Mouse (Mus musculus) liver, embryonic 15.5 days (tissue): ENCODE measurements around the gene Afap1l2. TPM values are rescaled to one million over a fixed set of nuclear protein-coding genes. Genes with fewer than 3 reads are reported as not detected.

Experiments used
- ATAC-seq: fragments of 200-750 bp; cut with Nextera tagmentation; 2 replicates; pipeline ENCODE4 v1.8.0; 2017; ENCODE audit warnings: moderate number of reproducible peaks, mild to moderate bottlenecking, moderate library complexity; ENCODE audit not compliant: insufficient read depth
- H3K27ac ChIP-seq: fragments of 300-500 bp; sonication (generic); replicated peaks from 2 replicates; pipeline ENCODE4 v1.5.1; 2015; ENCODE audit warnings: mild to moderate bottlenecking, inconsistent platforms
- H3K27me3 ChIP-seq: fragments of 300-500 bp; sonication (generic); 2 replicates; pipeline ENCODE4 v1.6.1; 2015; ENCODE audit warnings: mild to moderate bottlenecking, inconsistent platforms
- H3K36me3 ChIP-seq: fragments of 300-500 bp; sonication (generic); replicated peaks from 2 replicates; pipeline ENCODE4 v1.6.1; 2015; ENCODE audit warnings: moderate library complexity, mild to moderate bottlenecking, inconsistent platforms
- H3K4me1 ChIP-seq: fragments of 300-500 bp; sonication (generic); replicated peaks from 2 replicates; pipeline ENCODE4 v1.6.1; 2015; ENCODE audit warnings: inconsistent platforms
- H3K4me2 ChIP-seq: fragments of 300-500 bp; sonication (generic); 2 replicates; pipeline ENCODE4 v1.6.1; 2015; ENCODE audit warnings: moderate library complexity, mild to moderate bottlenecking, inconsistent platforms
- H3K4me3 ChIP-seq: fragments of 300-500 bp; sonication (generic); replicated peaks from 2 replicates; pipeline ENCODE4 v1.5.1; 2015; ENCODE audit warnings: mild to moderate bottlenecking, inconsistent platforms
- H3K9ac ChIP-seq: fragments of 300-500 bp; sonication (generic); 2 replicates; pipeline ENCODE4 v1.6.1; 2015; ENCODE audit warnings: moderate library complexity, mild to moderate bottlenecking, inconsistent platforms
- H3K9me3 ChIP-seq: fragments of 300-500 bp; sonication (generic); replicated peaks from 2 replicates; pipeline ENCODE4 v1.6.1; 2016; ENCODE audit warnings: inconsistent platforms
- WGBS: fragments of 180-500 bp; shearing (Covaris S2); methylation state at CpG from one replicate; pipeline ENCODE4 v1.1.7; 2015; ENCODE audit warnings: mixed read lengths; ENCODE audit not compliant: insufficient replicate concordance; 5-methylcytosine and 5-hydroxymethylcytosine counted together
- polyA plus RNA-seq: library from polyadenylated mRNA; unstranded; fragments of >200 nt; fragmentation: Nextera tagmentation; extraction: Ambion mirVana; gene quantifications from 2 replicates; pipeline ENCODE4 v1.2.1, GENCODE M21; 2015

The Afap1l2 gene
- polyA plus RNA-seq, 1 experiment from 2014 or later: 1.0 TPM

GRCm38 (mm10) chr19:56877364-56877763 lies 130.7 kb downstream of the Afap1l2 start:
- ATAC-seq: no peak
- peaks cover 8% of the 10 kb centered on the region for H3K4me1 ChIP-seq
- H3K4me3 ChIP-seq: no peak overlapping the region
- H3K36me3 ChIP-seq: no peaks in the 10 kb centered on the region
- no peak overlapping the region for H3K9ac ChIP-seq
- peaks cover 93% of the 10 kb centered on the region for H3K27me3 ChIP-seq
- no peaks in the 10 kb centered on the region for H3K9me3 ChIP-seq
- 72% methylated on average over 6 of the region's 6 CpGs for WGBS
- no peak overlapping the region for H3K27ac ChIP-seq
- H3K4me2 ChIP-seq: no peak overlapping the region

GRCm38 (mm10) chr19:56874601-56875315 lies 133.3 kb downstream of the Afap1l2 start:
- Histone ChIP-seq H3K27ac (no peak overlapping the region), H3K4me2 (peak overlapping the region; percentile 56), H3K9ac (no peak overlapping the region), H3K9me3 (no peaks in the 10 kb centered on the region), H3K27me3 (peaks cover 96% of the 10 kb centered on the region), H3K36me3 (no peaks in the 10 kb centered on the region), H3K4me1 (peaks cover 8% of the 10 kb centered on the region), H3K4me3 (peak overlapping the region; percentile 23)
- no peak for ATAC-seq
- 8% methylated on average over 30 of the region's 30 CpGs for WGBS

- Histone ChIP-seq H3K27ac (no peak within 1 kb of the TSS), H3K4me3 (peak within 1 kb of the TSS; percentile 23), H3K9me3 (no peaks in the 10 kb centered on the region), H3K4me1 (peaks cover 8% of the 10 kb centered on the region), H3K9ac (no peak within 1 kb of the TSS), H3K36me3 (no peaks in the 10 kb centered on the region), H3K4me2 (peak within 1 kb of the TSS; percentile 56), H3K27me3 (peaks cover 97% of the 10 kb centered on the region)
- WGBS: 3% methylated on average over 71 of the region's 71 CpGs
- ATAC-seq: no peak
Measured at GRCm38 (mm10) chr19:56873816-56874600, 134.0 kb downstream of the Afap1l2 start, which contains the start of gene Vwa2. Vwa2 (plus strand) TSS chr19:56874249.

- no peak for ATAC-seq
- H3K4me3 ChIP-seq: no peak overlapping the region
- peaks cover 48% of the 10 kb centered on the region for H3K27me3 ChIP-seq
Measured at GRCm38 (mm10) chr19:56867701-56868100, 140.3 kb downstream of the Afap1l2 start.

More at GRCm38 (mm10) chr19:56867701-56868100, 140.3 kb downstream of the Afap1l2 start:
- Histone ChIP-seq H3K4me1 (no peaks in the 10 kb centered on the region), H3K36me3 (no peaks in the 10 kb centered on the region), H3K4me2 (no peak overlapping the region), H3K9me3 (no peaks in the 10 kb centered on the region), H3K27ac (no peak overlapping the region), H3K9ac (no peak overlapping the region)
- 44% methylated on average over 4 of the region's 4 CpGs for WGBS

Other genes starting within 250 kb of the Afap1l2 start
- 4.6 and 5.3 TPM in 2 replicates for gene Ccdc186, start 186.0 kb downstream of the Afap1l2 start, polyA plus RNA-seq
- 0.02 and 0.03 TPM in 2 replicates for gene Tdrd1, start 182.0 kb downstream of the Afap1l2 start, polyA plus RNA-seq
- 0.02 TPM in 1 of 2 replicates, not detected in the other for gene Vwa2, start 134.0 kb downstream of the Afap1l2 start, polyA plus RNA-seq